Mouse (Mus musculus): ENCODE measurements around the gene Hist1h2ba. TPM values are rescaled to one million over a fixed set of nuclear protein-coding genes. Genes with fewer than 3 reads are reported as not detected.

The Hist1h2ba gene
- total RNA-seq, 4 experiments from 2014 or later: not detected

GRCm38 (mm10) chr13:23906906-23907305 lies 27.1 kb downstream of the Hist1h2ba start:
- DNase-seq (ENCODE audit: low spot score in 2 of 2): no peak

GRCm38 (mm10) chr13:23898242-23898641 lies 35.7 kb downstream of the Hist1h2ba start:
- no peak for DNase-seq (ENCODE audit: low spot score in 2 of 2)

- DNase-seq (ENCODE audit: low spot score in 2 of 2): no peak
These were observed 40.7 kb downstream of the Hist1h2ba start for GRCm38 (mm10) chr13:23893269-23893593.

GRCm38 (mm10) chr13:23892592-23893268 lies 41.2 kb downstream of the Hist1h2ba start:
- DNase-seq (ENCODE audit: low spot score in 2 of 2): no peak

GRCm38 (mm10) chr13:23889011-23889605 lies 44.8 kb downstream of the Hist1h2ba start:
- no peak for DNase-seq (ENCODE audit: low spot score in 2 of 2)

GRCm38 (mm10) chr13:23887026-23887725 lies 46.8 kb downstream of the Hist1h2ba start:
- no peak for DNase-seq (ENCODE audit: low spot score in 2 of 2)

GRCm38 (mm10) chr13:23885540-23885939 lies 48.4 kb downstream of the Hist1h2ba start:
- DNase-seq (ENCODE audit: low spot score in 2 of 2): no peak

Small RNA genes lying within 50 kb of the gene (microRNA-seq; reads per million reads assigned to microRNA genes)
- gene Gm44344: 0 reads per million in 2 experiments

Other genes with a start within 250 kb of the Hist1h2ba start
- gene Hist1h2bc, start 250.0 kb downstream of the Hist1h2ba start, total RNA-seq (2022): 10 to 100 TPM; 26.9 to 40.2 (median 30.0) TPM
- gene Hist1h1t, start 238.3 kb downstream of the Hist1h2ba start, total RNA-seq (2022): under 1 TPM in 1 of 4 experiments, not detected in 3; 0.41 TPM
- gene Hist1h4c, start 235.7 kb downstream of the Hist1h2ba start, total RNA-seq (2022): 100 to 1,000 TPM in 2 of 4 experiments, 10 to 100 TPM in 2; 87.8 to 116 (median 99.2) TPM
- 1 to 10 TPM; 3.4 to 7.7 (median 4.6) TPM for gene Hfe, start 223.3 kb downstream of the Hist1h2ba start, total RNA-seq (2022)
- gene Hist1h1c, start 195.3 kb downstream of the Hist1h2ba start, total RNA-seq (2022): 10 to 100 TPM; 69.7 to 80.4 (median 72.8) TPM
- 1 to 10 TPM; 1.1 to 3.3 (median 2.8) TPM for gene Hist1h3c, start 188.6 kb downstream of the Hist1h2ba start, total RNA-seq (2022)
- gene Hist1h2bb, start 187.4 kb downstream of the Hist1h2ba start, total RNA-seq (2022): 10 to 100 TPM; 12.3 to 18.8 (median 16.3) TPM
- 10 to 100 TPM; 18.4 to 30.4 (median 21.0) TPM for gene Hist1h2ab, start 183.0 kb downstream of the Hist1h2ba start, total RNA-seq (2022)
- gene Hist1h3b, start 181.9 kb downstream of the Hist1h2ba start, total RNA-seq (2022): 10 to 100 TPM in 1 of 4 experiments, 1 to 10 TPM in 3; 5.3 to 12.2 (median 8.1) TPM
- 10 to 100 TPM; 53.3 to 70.8 (median 63.3) TPM for gene Hist1h4b, start 177.1 kb downstream of the Hist1h2ba start, total RNA-seq (2022)
- 10 to 100 TPM; 43.4 to 63.5 (median 58.0) TPM for gene Hist1h4a, start 172.9 kb downstream of the Hist1h2ba start, total RNA-seq (2022)
- 10 to 100 TPM; 33.9 to 55.0 (median 40.9) TPM for gene Hist1h3a, start 171.8 kb downstream of the Hist1h2ba start, total RNA-seq (2022)
- gene Hist1h1a, start 170.5 kb downstream of the Hist1h2ba start, total RNA-seq (2022): 10 to 100 TPM; 29.7 to 32.8 (median 30.7) TPM
- not detected for gene Trim38, start 164.2 kb downstream of the Hist1h2ba start, total RNA-seq (2022)
- gene Slc17a2, start 127.2 kb downstream of the Hist1h2ba start, total RNA-seq (2022): not detected
- under 1 TPM in 1 of 4 experiments, not detected in 3; 0.25 TPM for gene Slc17a3, start 94.7 kb downstream of the Hist1h2ba start, total RNA-seq (2022)
- gene Slc17a1, start 66.4 kb downstream of the Hist1h2ba start, total RNA-seq (2022): not detected
- not detected for gene Slc17a4, start 19.1 kb downstream of the Hist1h2ba start, total RNA-seq (2022)
- not detected for gene Hist1h2aa, start 306 bp upstream of the Hist1h2ba start, total RNA-seq (2022)
- gene Scgn, start 57.1 kb upstream of the Hist1h2ba start, total RNA-seq (2022): 1 to 10 TPM in 1 of 4 experiments, under 1 TPM in 3; 0.51 to 1.7 (median 0.69) TPM

Measured in left cerebral cortex, adult 8-10 months (tissue).